Mouse (Mus musculus) activated CD4-positive, CD25-positive, alpha-beta regulatory T cell, adult 4 months (primary cell): ENCODE data around the gene Ubxn1. TPM values are rescaled to one million over a fixed set of nuclear protein-coding genes. Genes with fewer than 3 reads are reported as not detected.

Experiments used
- ATAC-seq: one replicate; pipeline ENCODE4 v1.8.0; 2017
- polyA plus RNA-seq, 2 experiments: library from polyadenylated mRNA; unstranded; fragments of 100-300 nt; shearing (Covaris generic); gene quantifications; one replicate each; pipeline ENCODE4 v1.2.1; 2017

Gene Ubxn1
- polyA plus RNA-seq, 2 experiments from 2014 or later, result 62.6 to 75.9 TPM

- ATAC-seq, result no peak
Measured at GRCm38 (mm10) chr19:8899079-8899478, 27.8 kb downstream of the Ubxn1 start.

- ATAC-seq, result no peak
Measured at GRCm38 (mm10) chr19:8903412-8903811, 32.1 kb downstream of the Ubxn1 start.

GRCm38 (mm10) chr19:8908531-8908930, 37.2 kb downstream of the Ubxn1 start:
- ATAC-seq, result no peak

- no peak for ATAC-seq
Measured at GRCm38 (mm10) chr19:8911810-8912209, 40.5 kb downstream of the Ubxn1 start.

GRCm38 (mm10) chr19:8914212-8914611, 42.9 kb downstream of the Ubxn1 start:
- no peak for ATAC-seq

GRCm38 (mm10) chr19:8919000-8919399, 47.7 kb downstream of the Ubxn1 start:
- ATAC-seq, result peak; percentile 31

- ATAC-seq, result no peak
Measured at GRCm38 (mm10) chr19:8919684-8920072, 48.4 kb downstream of the Ubxn1 start.

- peak; percentile 61 for ATAC-seq
Measured at GRCm38 (mm10) chr19:8920073-8920736, 48.9 kb downstream of the Ubxn1 start, which contains the start of gene B3gat3. Gene B3gat3, plus strand, starts transcription at chr19:8920374.

GRCm38 (mm10) chr19:8920836-8921291, 49.6 kb downstream of the Ubxn1 start:
- ATAC-seq, result peak; percentile 19

GRCm38 (mm10) chr19:8921741-8922140, 50.4 kb downstream of the Ubxn1 start:
- no peak for ATAC-seq

Other genes starting within 250 kb of the Ubxn1 start
- not detected for gene Chrm1, start 207.7 kb upstream of the Ubxn1 start, polyA plus RNA-seq
- gene Slc3a2, start 148.1 kb upstream of the Ubxn1 start, polyA plus RNA-seq, result 10 to 100 TPM; 60.3 to 69.3 TPM
- gene Wdr74, start 135.7 kb upstream of the Ubxn1 start, polyA plus RNA-seq, result 10 to 100 TPM; 43.3 to 70.5 TPM
- gene 1700092M07Rik, start 130.8 kb upstream of the Ubxn1 start, polyA plus RNA-seq, result not detected
- 100 to 1,000 TPM; 109 to 113 TPM for gene Stx5a, start 130.1 kb upstream of the Ubxn1 start, polyA plus RNA-seq
- gene Nxf1, start 114.4 kb upstream of the Ubxn1 start, polyA plus RNA-seq, result 100 to 1,000 TPM; 126 to 163 TPM
- 100 to 1,000 TPM; 115 to 137 TPM for gene Tmem223, start 100.5 kb upstream of the Ubxn1 start, polyA plus RNA-seq
- gene Tmem179b, start 97.0 kb upstream of the Ubxn1 start, polyA plus RNA-seq, result 100 to 1,000 TPM in 1 of 2 experiments, 10 to 100 TPM in 1; 98.5 to 110 TPM
- 1 to 10 TPM; 3.5 to 6.9 TPM for gene Taf6l, start 85.1 kb upstream of the Ubxn1 start, polyA plus RNA-seq
- gene Polr2g, start 72.9 kb upstream of the Ubxn1 start, polyA plus RNA-seq, result 100 to 1,000 TPM; 171 to 186 TPM
- 1 to 10 TPM; 2.1 TPM for gene Zbtb3, start 68.9 kb upstream of the Ubxn1 start, polyA plus RNA-seq
- gene Ttc9c, start 52.2 kb upstream of the Ubxn1 start, polyA plus RNA-seq, result 10 to 100 TPM; 39.9 to 43.8 TPM
- gene Hnrnpul2, start 51.5 kb upstream of the Ubxn1 start, polyA plus RNA-seq, result 1 to 10 TPM; 6.0 to 6.1 TPM
- gene AC129217.1, start 41.7 kb upstream of the Ubxn1 start, polyA plus RNA-seq, result not detected
- gene Bscl2, start 34.0 kb upstream of the Ubxn1 start, polyA plus RNA-seq, result 100 to 1,000 TPM in 1 of 2 experiments, 10 to 100 TPM in 1; 93.4 to 102 TPM
- 1 to 10 TPM in 1 of 2 experiments, under 1 TPM in 1; 0.42 to 1.2 TPM for gene Gng3, start 32.3 kb upstream of the Ubxn1 start, polyA plus RNA-seq
- not detected for gene Lrrn4cl, start 20.7 kb upstream of the Ubxn1 start, polyA plus RNA-seq
- 10 to 100 TPM; 85.8 to 90.4 TPM for gene Uqcc3, start 9.4 kb downstream of the Ubxn1 start, polyA plus RNA-seq
- gene Lbhd1, start 12.2 kb downstream of the Ubxn1 start, polyA plus RNA-seq, result 10 to 100 TPM; 63.2 to 70.9 TPM
- gene Gm49403, start 12.4 kb downstream of the Ubxn1 start, polyA plus RNA-seq, result not detected
- 100 to 1,000 TPM; 112 to 130 TPM for gene 1810009A15Rik, start 17.4 kb downstream of the Ubxn1 start, polyA plus RNA-seq
- 1 to 10 TPM in 1 of 2 experiments, not detected in 1; 1.5 TPM for gene Gm49416, start 17.4 kb downstream of the Ubxn1 start, polyA plus RNA-seq
- gene Ints5, start 21.5 kb downstream of the Ubxn1 start, polyA plus RNA-seq, result 10 to 100 TPM in 1 of 2 experiments, 1 to 10 TPM in 1; 8.9 to 12.2 TPM
- 10 to 100 TPM; 40.0 to 57.3 TPM for gene Ganab, start 26.6 kb downstream of the Ubxn1 start, polyA plus RNA-seq
- 10 to 100 TPM; 16.3 to 18.6 TPM for gene B3gat3, start 48.9 kb downstream of the Ubxn1 start, polyA plus RNA-seq
- 10 to 100 TPM in 1 of 2 experiments, 1 to 10 TPM in 1; 7.7 to 11.6 TPM for gene Rom1, start 57.9 kb downstream of the Ubxn1 start, polyA plus RNA-seq
- gene Eml3, start 58.1 kb downstream of the Ubxn1 start, polyA plus RNA-seq, result 10 to 100 TPM; 20.4 to 25.1 TPM
- 100 to 1,000 TPM in 1 of 2 experiments, 10 to 100 TPM in 1; 58.5 to 101 TPM for gene Mta2, start 70.4 kb downstream of the Ubxn1 start, polyA plus RNA-seq
- gene Tut1, start 82.4 kb downstream of the Ubxn1 start, polyA plus RNA-seq, result 10 to 100 TPM; 21.3 to 25.1 TPM
- 100 to 1,000 TPM; 589 to 842 TPM for gene Eef1g, start 95.5 kb downstream of the Ubxn1 start, polyA plus RNA-seq
- gene Ahnak, start 117.8 kb downstream of the Ubxn1 start, polyA plus RNA-seq, result 10 to 100 TPM; 47.2 to 60.1 TPM
- gene Scgb1a1, start 216.5 kb downstream of the Ubxn1 start, polyA plus RNA-seq, result not detected